In the genomic region with DNA sequence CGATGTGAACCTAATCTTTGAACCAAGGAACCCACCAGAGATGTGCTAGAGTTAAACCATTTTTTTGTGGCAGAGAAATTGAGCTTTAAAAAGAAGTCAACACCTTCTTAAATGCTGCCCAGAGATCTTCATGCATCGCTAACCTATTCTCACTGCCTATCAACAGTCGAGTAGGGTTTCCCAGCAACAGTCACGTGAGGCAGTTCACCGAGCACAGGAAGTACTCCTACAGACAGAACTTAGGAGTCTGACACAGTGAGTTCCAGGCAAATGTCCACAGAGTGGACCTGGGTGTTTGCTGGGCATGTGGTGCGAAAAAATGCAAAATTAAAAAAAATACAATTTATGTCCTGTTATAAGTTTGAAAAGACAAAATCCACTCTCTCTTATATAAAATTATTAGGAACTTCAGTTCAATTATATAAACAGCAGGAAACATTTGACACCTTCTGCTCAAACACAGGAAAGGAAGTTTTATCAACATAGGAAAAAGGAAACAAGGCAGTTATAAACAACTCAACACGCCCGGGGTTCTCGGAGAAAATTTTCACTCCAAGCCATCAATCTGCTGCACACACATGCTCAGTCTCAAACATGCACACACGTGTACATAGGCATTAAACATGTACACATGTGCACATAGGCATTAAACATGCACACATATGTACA, we compare ENCODE assay signal across 13 mouse cellular contexts.
DNase-seq lines count a peak whose midpoint lies in the region; ATAC-seq and TF ChIP-seq lines count a peak whose summit lies in the region.
"Had no signal": no experiment of that assay in that cellular context is flagged by ENCODE, and none has a peak within 500 bp of the region (broad histone marks: within the 10 kb centered on the region; RNA-seq: fewer than 3 reads in every experiment).

No protein-coding gene starts in this region.

- no peak for TF ChIP-seq POLR2A in lung, adult 2 months (IDR thresholded peaks at IDR 0.05; ENCODE audit: borderline replicate concordance, extremely low read depth, low read depth, low read length)
- TF ChIP-seq POLR2A in kidney, adult 2 months (IDR thresholded peaks at IDR 0.05; ENCODE audit: low read depth, low read length), result no peak

- 0 out of 2 replicates have a peak, but pooled peaks cover 5% of the 10 kb centered on the region for H3K27me3 ChIP-seq in lung, embryonic 15.5 days
- no peaks in the 10 kb centered on the region for H3K27me3 ChIP-seq in kidney, adult 2 months (replicated peaks; ENCODE audit: control insufficient read depth, insufficient read depth, low read length)
- H3K27me3 ChIP-seq: forebrain, embryonic 15.5 days; hindbrain, embryonic 15.5 days; limb, embryonic 15.5 days had no signal

- WGBS in lung, embryonic 15.5 days, result 34% methylated on average over 10 of the region's 10 CpGs
- WGBS in lung, adult 2 months, result 34% methylated on average over 10 of the region's 10 CpGs
- 30% methylated on average over 10 of the region's 10 CpGs for WGBS in kidney, adult 2 months

- H3K27ac ChIP-seq in lung, embryonic 15.5 days, result 0 out of 2 replicates have a peak overlapping the region, but pooled peaks have one; percentile 38
- H3K27ac ChIP-seq in kidney, adult 2 months (ENCODE audit: insufficient read depth, low read depth, low read length), result peak overlapping the region; percentile 41
- H3K27ac ChIP-seq: forebrain, embryonic 15.5 days; hindbrain, embryonic 15.5 days; limb, embryonic 15.5 days had no signal

- no peak for ATAC-seq in lung, embryonic 15.5 days (ENCODE audit: borderline replicate concordance, extremely low read depth, low FRiP score, low TSS enrichment)
- peak; percentile 68 for ATAC-seq in activated CD4-positive, CD25-positive, alpha-beta regulatory T cell, adult 4 months
- ATAC-seq: forebrain, embryonic 15.5 days had no signal

- no peak overlapping the region for H3K4me3 ChIP-seq in lung, embryonic 15.5 days
- no peak overlapping the region for H3K4me3 ChIP-seq in lung, adult 2 months (replicated peaks; ENCODE audit: extremely low read depth, low read depth, low read length)
- H3K4me3 ChIP-seq in kidney, adult 2 months (ENCODE audit: insufficient read depth, low read depth, low read length), result no peak overlapping the region
- H3K4me3 ChIP-seq: forebrain, embryonic 15.5 days; hindbrain, embryonic 15.5 days; limb, embryonic 15.5 days had no signal

- no peaks in the 10 kb centered on the region for H3K36me3 ChIP-seq in lung, embryonic 15.5 days
- no peaks in the 10 kb centered on the region for H3K36me3 ChIP-seq in kidney, adult 2 months (ENCODE audit: control insufficient read depth, insufficient read depth, low read length)
- H3K36me3 ChIP-seq: forebrain, embryonic 15.5 days; hindbrain, embryonic 15.5 days; limb, embryonic 15.5 days had no signal

- H3K4me1 ChIP-seq in lung, embryonic 15.5 days, result peaks cover 59% of the 10 kb centered on the region
- H3K4me1 ChIP-seq in lung, adult 2 months (ENCODE audit: control insufficient read depth, insufficient read depth, low read length), result peaks cover 21% of the 10 kb centered on the region
- peaks cover 34% of the 10 kb centered on the region for H3K4me1 ChIP-seq in kidney, adult 2 months (ENCODE audit: control insufficient read depth, insufficient read depth, low read length)

- no peak for DNase-seq in lung, adult 2 months
- DNase-seq in kidney, adult 2 months, result peak; percentile 90
- peak; percentile 45 for DNase-seq in lung, postnatal 10 days
- no peak for DNase-seq in liver
- DNase-seq in adipocyte (ENCODE audit: low spot score), result no peak
- DNase-seq in Muller cell, postnatal 12 days (ENCODE audit: inconsistent ontology term), result no peak
- DNase-seq: cerebellum, postnatal 25 days; midbrain, embryonic 14.5 days had no signal

- H3K9ac ChIP-seq in lung, embryonic 15.5 days, result no peak overlapping the region
- H3K9ac ChIP-seq: forebrain, embryonic 15.5 days; hindbrain, embryonic 15.5 days; limb, embryonic 15.5 days had no signal

- no peaks in the 10 kb centered on the region for H3K9me3 ChIP-seq in lung, embryonic 15.5 days
- H3K9me3 ChIP-seq: forebrain, embryonic 15.5 days; hindbrain, embryonic 15.5 days; limb, embryonic 15.5 days had no signal

- H3K4me2 ChIP-seq in lung, embryonic 15.5 days, result no peak overlapping the region
- H3K4me2 ChIP-seq: forebrain, embryonic 15.5 days; hindbrain, embryonic 15.5 days; limb, embryonic 15.5 days had no signal

- no peak for TF ChIP-seq CTCF in lung, adult 2 months (IDR thresholded peaks at IDR 0.05; ENCODE audit: insufficient read depth, low read length)
- no peak for TF ChIP-seq CTCF in kidney, adult 2 months (conservative IDR thresholded peaks at IDR 0.05; ENCODE audit: insufficient read depth, insufficient read length, low read depth, low read length)

Comparison
In these comparisons a context has a peak if more than half of its experiments do, and no peak if none do; other contexts are left out.
1. DNase-seq: peak in kidney, adult 2 months (single experiment) and lung, postnatal 10 days (single experiment); none in lung, adult 2 months (single experiment), liver (single experiment), adipocyte (single experiment) and Muller cell, postnatal 12 days (single experiment).